Mouse (Mus musculus): ENCODE data around the gene Hpcal1. TPM values are rescaled to one million over a fixed set of nuclear protein-coding genes. Genes with fewer than 3 reads are reported as not detected.
A peak's percentile ranks its signal among the peaks of the same experiment; 100 is the strongest.

Hpcal1 gene
- polyA plus RNA-seq, 1 experiment from 2014 or later, result 167 TPM

- H3K4me1 ChIP-seq (ENCODE audit: control insufficient read depth, insufficient read depth, low read depth, low read length), result no peaks in the 10 kb centered on the region
- H3K27ac ChIP-seq (ENCODE audit: low read depth, low read length), result no peak overlapping the region
- no peak overlapping the region for H3K4me3 ChIP-seq (ENCODE audit: low read length)
- H3K4me2 ChIP-seq (ENCODE audit: low read length), result no peak overlapping the region
- no peak for ATAC-seq
- 77% methylated on average over 6 of the region's 6 CpGs for WGBS
- no peaks in the 10 kb centered on the region for H3K36me3 ChIP-seq (ENCODE audit: control insufficient read depth, insufficient read depth, low read length)
- H3K9ac ChIP-seq (ENCODE audit: low read depth, low read length), result no peak overlapping the region
- H3K9me3 ChIP-seq (ENCODE audit: control insufficient read depth, low read length), result no peaks in the 10 kb centered on the region
- no peaks in the 10 kb centered on the region for H3K27me3 ChIP-seq (replicated peaks; ENCODE audit: control insufficient read depth, insufficient read depth, low read length)
These were observed 27.5 kb downstream of the Hpcal1 start for GRCm38 (mm10) chr12:17718146-17718545.

DNA sequence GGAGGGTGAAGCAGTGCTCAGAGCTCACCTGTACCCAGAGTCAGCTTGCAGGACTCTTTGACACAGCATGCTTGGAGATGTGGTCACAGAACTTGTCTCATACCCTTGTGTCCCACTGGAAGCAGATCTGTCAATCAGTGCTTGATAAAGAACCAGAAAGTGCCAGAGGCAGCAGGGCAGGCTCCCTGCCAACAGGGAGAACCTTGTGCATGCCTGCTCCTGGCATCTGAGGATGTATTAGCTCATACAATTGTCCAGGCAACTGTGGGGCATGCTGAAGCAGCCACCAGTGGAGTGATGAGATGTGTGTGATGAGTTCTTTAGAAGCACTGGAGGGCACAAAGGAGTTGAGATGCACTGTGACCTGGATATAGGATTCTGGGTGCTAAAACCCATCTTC lies 30.4 kb downstream of the Hpcal1 start:
- no peaks in the 10 kb centered on the region for H3K27me3 ChIP-seq (replicated peaks; ENCODE audit: control insufficient read depth, insufficient read depth, low read length)
- ATAC-seq, result no peak

GRCm38 (mm10) chr12:17722452-17723181 lies 32.0 kb downstream of the Hpcal1 start:
- no peak overlapping the region for H3K27ac ChIP-seq (ENCODE audit: low read depth, low read length)
- no peaks in the 10 kb centered on the region for H3K9me3 ChIP-seq (ENCODE audit: control insufficient read depth, low read length)
- ATAC-seq, result no peak
- H3K4me3 ChIP-seq (ENCODE audit: low read length), result no peak overlapping the region
- H3K4me1 ChIP-seq (ENCODE audit: control insufficient read depth, insufficient read depth, low read depth, low read length), result peaks cover 2% of the 10 kb centered on the region
- no peak overlapping the region for H3K9ac ChIP-seq (ENCODE audit: low read depth, low read length)
- H3K36me3 ChIP-seq (ENCODE audit: control insufficient read depth, insufficient read depth, low read length), result no peaks in the 10 kb centered on the region
- H3K4me2 ChIP-seq (ENCODE audit: low read length), result no peak overlapping the region
- WGBS, result 93% methylated on average over 13 of the region's 13 CpGs
- H3K27me3 ChIP-seq (replicated peaks; ENCODE audit: control insufficient read depth, insufficient read depth, low read length), result no peaks in the 10 kb centered on the region

More for the DNA sequence above, 30.4 kb downstream of the Hpcal1 start:
- Histone ChIP-seq H3K4me1 (ENCODE audit: control insufficient read depth, insufficient read depth, low read depth, low read length) (no peaks in the 10 kb centered on the region; the same call in 1 of the 2 replicates), H3K9me3 (ENCODE audit: control insufficient read depth, low read length) (no peaks in the 10 kb centered on the region), H3K36me3 (ENCODE audit: control insufficient read depth, insufficient read depth, low read length) (no peaks in the 10 kb centered on the region), H3K27ac (ENCODE audit: low read depth, low read length) (no peak overlapping the region), H3K9ac (ENCODE audit: low read depth, low read length) (no peak overlapping the region), H3K4me3 (ENCODE audit: low read length) (no peak overlapping the region), H3K4me2 (ENCODE audit: low read length) (no peak overlapping the region)

DNA sequence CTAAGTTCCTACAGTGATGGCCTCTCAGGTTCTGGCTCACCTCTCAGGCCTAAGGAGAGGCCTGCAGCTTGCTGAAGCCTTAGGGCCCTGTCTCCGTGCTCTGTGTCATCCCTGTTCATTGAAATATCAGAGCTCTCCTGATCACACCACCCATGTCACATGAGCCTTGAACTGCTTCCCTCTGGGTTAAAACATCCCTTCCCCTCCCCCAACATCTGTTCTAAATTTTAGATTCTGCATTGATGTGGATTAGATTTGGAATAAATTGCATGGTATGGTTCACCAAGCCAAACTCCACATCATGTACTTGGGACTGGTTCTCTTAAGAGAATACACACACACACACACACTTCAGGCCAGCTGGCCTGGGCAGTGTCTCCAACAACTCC lies 32.5 kb downstream of the Hpcal1 start:
- H3K9me3 ChIP-seq (ENCODE audit: control insufficient read depth, low read length), result no peaks in the 10 kb centered on the region
- H3K27ac ChIP-seq (ENCODE audit: low read depth, low read length), result no peak overlapping the region
- H3K9ac ChIP-seq (ENCODE audit: low read depth, low read length), result no peak overlapping the region
- H3K4me2 ChIP-seq (ENCODE audit: low read length), result no peak overlapping the region
- no peaks in the 10 kb centered on the region for H3K27me3 ChIP-seq (replicated peaks; ENCODE audit: control insufficient read depth, insufficient read depth, low read length)
- H3K4me3 ChIP-seq (ENCODE audit: low read length), result no peak overlapping the region
- 86% methylated on average over 1 of the region's 1 CpGs for WGBS
- no peaks in the 10 kb centered on the region for H3K36me3 ChIP-seq (ENCODE audit: control insufficient read depth, insufficient read depth, low read length)
- H3K4me1 ChIP-seq (ENCODE audit: control insufficient read depth, insufficient read depth, low read depth, low read length), result peaks cover 5% of the 10 kb centered on the region
- no peak for ATAC-seq

- H3K4me3 ChIP-seq (ENCODE audit: low read length), result no peak overlapping the region
These were observed 33.3 kb downstream of the Hpcal1 start for GRCm38 (mm10) chr12:17723999-17724398.

GRCm38 (mm10) chr12:17724412-17725090 lies 33.9 kb downstream of the Hpcal1 start:
- Histone ChIP-seq H3K27ac (ENCODE audit: low read depth, low read length) (no peak overlapping the region), H3K4me3 (ENCODE audit: low read length) (no peak overlapping the region), H3K27me3 (replicated peaks; ENCODE audit: control insufficient read depth, insufficient read depth, low read length) (no peaks in the 10 kb centered on the region), H3K4me1 (ENCODE audit: control insufficient read depth, insufficient read depth, low read depth, low read length) (peaks cover 5% of the 10 kb centered on the region), H3K9me3 (ENCODE audit: control insufficient read depth, low read length) (no peaks in the 10 kb centered on the region), H3K4me2 (ENCODE audit: low read length) (no peak overlapping the region), H3K36me3 (ENCODE audit: control insufficient read depth, insufficient read depth, low read length) (no peaks in the 10 kb centered on the region), H3K9ac (ENCODE audit: low read depth, low read length) (no peak overlapping the region)
- WGBS, result 62% methylated on average over 3 of the region's 3 CpGs
- ATAC-seq, result no peak

More at GRCm38 (mm10) chr12:17723999-17724398, 33.3 kb downstream of the Hpcal1 start:
- WGBS, result 71% methylated on average over 6 of the region's 6 CpGs
- peaks cover 5% of the 10 kb centered on the region for H3K4me1 ChIP-seq (ENCODE audit: control insufficient read depth, insufficient read depth, low read depth, low read length)
- ATAC-seq, result no peak
- no peaks in the 10 kb centered on the region for H3K36me3 ChIP-seq (ENCODE audit: control insufficient read depth, insufficient read depth, low read length)
- no peak overlapping the region for H3K27ac ChIP-seq (ENCODE audit: low read depth, low read length)
- H3K4me2 ChIP-seq (ENCODE audit: low read length), result no peak overlapping the region
- H3K27me3 ChIP-seq (replicated peaks; ENCODE audit: control insufficient read depth, insufficient read depth, low read length), result no peaks in the 10 kb centered on the region
- no peaks in the 10 kb centered on the region for H3K9me3 ChIP-seq (ENCODE audit: control insufficient read depth, low read length)
- no peak overlapping the region for H3K9ac ChIP-seq (ENCODE audit: low read depth, low read length)

DNA sequence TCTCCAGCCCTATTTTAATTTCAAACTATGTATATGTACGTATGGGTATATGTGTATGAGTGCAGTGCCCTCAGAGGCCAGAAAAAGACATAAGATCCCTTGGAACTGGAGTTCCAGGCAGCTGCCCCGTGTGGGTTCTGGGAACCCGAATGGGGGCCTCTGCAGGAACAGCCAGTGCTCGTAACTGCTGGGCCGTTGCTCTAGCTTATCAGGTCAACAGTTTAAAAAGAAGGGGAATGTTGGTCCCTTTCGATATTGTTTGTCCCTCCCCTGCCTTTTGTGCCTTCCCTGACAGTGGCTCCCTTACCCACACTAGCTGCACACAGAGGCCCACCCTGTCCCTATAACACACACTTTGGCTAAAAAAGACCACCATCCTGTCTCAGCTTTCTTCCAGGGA lies 34.9 kb downstream of the Hpcal1 start:
- Histone ChIP-seq H3K9ac (ENCODE audit: low read depth, low read length) (no peak overlapping the region), H3K9me3 (ENCODE audit: control insufficient read depth, low read length) (no peaks in the 10 kb centered on the region), H3K4me3 (ENCODE audit: low read length) (no peak overlapping the region), H3K4me1 (ENCODE audit: control insufficient read depth, insufficient read depth, low read depth, low read length) (peaks cover 5% of the 10 kb centered on the region), H3K4me2 (ENCODE audit: low read length) (no peak overlapping the region), H3K27ac (ENCODE audit: low read depth, low read length) (no peak overlapping the region), H3K27me3 (replicated peaks; ENCODE audit: control insufficient read depth, insufficient read depth, low read length) (no peaks in the 10 kb centered on the region), H3K36me3 (ENCODE audit: control insufficient read depth, insufficient read depth, low read length) (no peaks in the 10 kb centered on the region)
- ATAC-seq, result no peak
- WGBS, result 81% methylated on average over 6 of the region's 6 CpGs

DNA sequence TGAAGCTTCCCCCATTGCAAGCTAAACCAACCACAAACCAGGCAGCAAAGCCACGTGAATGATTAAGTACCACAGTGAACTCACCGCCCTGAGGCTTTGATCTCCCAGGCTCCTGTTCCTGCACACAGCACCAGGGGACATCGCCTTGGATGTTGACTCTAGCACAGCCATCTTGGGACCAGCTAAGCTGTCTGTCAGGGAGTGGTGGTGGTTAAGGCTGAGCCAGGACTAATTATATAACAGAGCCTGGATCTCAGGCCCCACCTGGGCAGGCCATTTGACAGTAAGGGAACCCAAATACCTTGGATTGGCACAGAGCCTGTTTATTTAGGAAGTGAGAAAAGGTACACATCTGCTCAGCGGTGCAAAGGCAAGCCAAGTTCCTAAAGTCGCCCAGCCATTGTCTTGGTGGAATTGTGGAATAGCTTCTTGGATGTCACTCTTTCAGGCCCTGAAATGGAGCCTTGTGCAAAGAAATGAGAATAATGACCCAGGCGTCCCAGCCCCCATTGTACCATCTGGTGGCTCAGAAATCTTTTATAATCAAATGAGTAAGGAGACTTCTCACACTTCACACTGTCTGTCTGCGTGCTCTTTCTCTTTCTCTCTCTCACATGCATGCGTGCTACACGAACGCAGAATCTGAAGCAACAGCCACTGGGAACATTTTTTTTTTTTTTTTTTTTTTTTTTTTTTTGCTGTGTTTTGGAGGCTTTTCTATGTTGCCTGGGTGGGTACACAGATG lies 36.1 kb downstream of the Hpcal1 start:
- 40% methylated on average over 10 of the region's 10 CpGs for WGBS

More for the DNA sequence above, 36.1 kb downstream of the Hpcal1 start:
- 0 out of 2 replicates have a peak, but pooled peaks have one; percentile 18 for ATAC-seq
- no peak overlapping the region for H3K4me3 ChIP-seq (ENCODE audit: low read length)
- no peaks in the 10 kb centered on the region for H3K27me3 ChIP-seq (replicated peaks; ENCODE audit: control insufficient read depth, insufficient read depth, low read length)
- no peaks in the 10 kb centered on the region for H3K9me3 ChIP-seq (ENCODE audit: control insufficient read depth, low read length)
- no peak overlapping the region for H3K9ac ChIP-seq (ENCODE audit: low read depth, low read length)
- H3K27ac ChIP-seq (ENCODE audit: low read depth, low read length), result no peak overlapping the region
- H3K4me2 ChIP-seq (ENCODE audit: low read length), result no peak overlapping the region
- H3K36me3 ChIP-seq (ENCODE audit: control insufficient read depth, insufficient read depth, low read length), result no peaks in the 10 kb centered on the region
- H3K4me1 ChIP-seq (ENCODE audit: control insufficient read depth, insufficient read depth, low read depth, low read length), result peaks cover 5% of the 10 kb centered on the region

All from hindbrain, embryonic 16.5 days (tissue).